Mouse (Mus musculus) urinary bladder, postnatal 14 days (tissue): ENCODE results near the gene Ttc9b.
"Not testable (repeated sequence)": the region's sequence is repeated elsewhere in the genome, so short reads cannot be mapped to it uniquely, and the experiment has no call there.

Experiments used
- DNase-seq: peaks from one replicate; pipeline ENCODE4 v3.0.0; 2021; ENCODE audit warnings: low spot score

Ttc9b gene

DNA sequence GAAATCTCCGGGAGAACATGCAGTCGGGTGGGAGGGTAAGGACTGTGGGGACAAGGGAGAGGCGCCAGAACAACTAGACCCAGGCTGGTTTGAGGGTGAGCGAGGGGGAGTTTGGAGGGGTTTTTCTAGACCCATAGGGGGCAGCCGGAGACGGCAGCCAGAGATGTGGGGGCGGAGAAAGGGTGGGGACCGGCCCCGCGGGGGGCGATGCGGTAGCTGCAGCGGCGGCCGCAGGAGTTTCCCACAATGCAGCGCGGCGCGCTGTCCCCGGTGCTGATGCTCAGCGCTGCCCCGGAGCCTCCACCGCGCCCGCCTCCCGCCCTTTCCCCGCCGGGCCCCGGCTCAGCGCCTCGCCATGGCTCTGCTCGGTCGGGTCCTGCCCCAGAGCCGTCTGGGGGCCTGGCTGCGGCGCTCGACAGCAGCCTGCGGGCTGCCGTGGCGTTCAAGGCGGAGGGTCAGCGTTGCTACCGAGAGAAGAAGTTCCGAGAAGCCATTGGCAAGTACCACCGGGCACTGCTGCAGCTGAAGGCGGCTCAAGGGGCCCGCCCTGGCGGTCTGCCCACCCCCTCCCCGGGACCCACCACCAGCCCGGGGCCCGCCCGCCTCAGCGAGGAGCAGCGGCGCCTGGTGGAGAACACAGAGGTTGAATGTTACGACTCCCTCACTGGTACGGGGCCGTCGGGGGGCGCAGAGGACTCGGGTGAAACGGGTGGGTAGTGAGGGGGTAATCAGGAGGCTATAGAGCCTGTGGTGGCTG is at the start of gene Ttc9b:
Gene Ttc9b (plus strand): TSS at position 235 of the 757 bp plus-strand sequence.
- DNase-seq = peak; percentile 28

DNA sequence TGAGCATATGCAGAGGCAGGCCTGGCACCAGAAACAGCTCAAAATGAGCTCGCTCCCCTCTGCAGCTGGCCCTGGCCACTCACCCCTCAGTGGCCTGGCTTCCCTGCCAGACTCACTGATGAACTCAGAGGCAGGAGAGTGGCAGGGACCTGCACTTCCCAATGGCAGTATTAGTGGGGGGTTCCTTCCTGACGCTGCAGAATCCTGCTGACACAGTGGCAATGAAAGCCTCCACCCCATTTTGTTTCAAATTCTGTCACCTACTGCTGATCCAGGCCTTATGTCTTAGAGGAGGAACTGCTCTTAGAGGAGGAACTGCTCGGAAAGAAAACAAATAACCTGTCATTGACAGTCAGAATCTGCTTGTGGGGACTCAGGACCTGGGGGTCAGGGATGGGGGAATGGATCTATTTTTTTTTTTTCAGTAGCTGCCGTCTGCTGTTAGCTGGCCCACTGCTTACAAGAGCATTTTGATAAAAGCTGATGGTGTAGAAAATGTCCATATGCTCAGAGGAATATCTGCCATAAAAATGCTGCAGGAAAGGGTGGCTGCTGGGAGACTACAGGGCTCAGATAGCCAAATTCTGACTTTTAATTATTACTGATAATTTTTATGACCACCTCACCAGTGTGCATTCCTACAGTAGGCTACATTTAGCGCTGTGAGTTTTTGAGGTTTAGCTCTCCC is 48.9 kb upstream of the Ttc9b start:
- DNase-seq = no peak

DNA sequence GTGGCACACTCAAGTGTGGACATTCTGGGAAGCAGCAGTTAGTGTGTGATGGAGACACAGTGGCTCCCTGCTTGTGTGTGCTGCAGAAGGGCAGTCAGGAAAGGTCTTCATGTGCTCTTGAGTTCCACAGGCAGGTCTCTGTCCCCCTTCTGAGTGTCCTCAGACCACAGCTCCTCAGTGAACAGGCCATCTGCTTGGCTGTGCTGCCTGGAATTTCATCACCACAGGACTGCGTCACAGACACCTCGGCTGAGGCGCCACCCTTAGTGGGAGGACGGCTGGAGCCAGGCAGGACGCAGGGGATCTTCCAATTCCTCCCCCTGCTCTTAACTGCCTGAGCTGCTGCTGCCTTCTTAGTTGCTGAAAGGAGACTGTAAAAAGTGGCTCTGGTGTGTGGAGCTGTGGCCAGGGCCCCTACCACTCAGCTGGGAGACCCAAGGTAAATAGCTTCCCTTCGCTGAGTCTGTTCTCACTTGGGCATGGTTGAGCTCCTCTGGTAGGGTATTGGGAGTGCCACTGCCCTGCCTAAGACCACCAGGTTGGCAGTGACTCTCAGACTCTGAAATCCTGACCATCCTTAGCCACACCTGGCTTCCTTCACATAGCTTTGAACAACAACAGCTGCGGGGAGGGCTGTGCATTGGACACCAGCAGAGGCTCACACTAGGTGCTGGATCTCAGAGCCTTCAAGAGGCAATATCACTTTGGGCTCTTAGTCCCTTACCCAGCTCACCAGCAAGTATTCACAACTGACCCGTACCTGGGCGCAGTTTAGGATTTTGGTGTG is 48.0 kb upstream of the Ttc9b start:
- DNase-seq = peak; percentile 63

DNA sequence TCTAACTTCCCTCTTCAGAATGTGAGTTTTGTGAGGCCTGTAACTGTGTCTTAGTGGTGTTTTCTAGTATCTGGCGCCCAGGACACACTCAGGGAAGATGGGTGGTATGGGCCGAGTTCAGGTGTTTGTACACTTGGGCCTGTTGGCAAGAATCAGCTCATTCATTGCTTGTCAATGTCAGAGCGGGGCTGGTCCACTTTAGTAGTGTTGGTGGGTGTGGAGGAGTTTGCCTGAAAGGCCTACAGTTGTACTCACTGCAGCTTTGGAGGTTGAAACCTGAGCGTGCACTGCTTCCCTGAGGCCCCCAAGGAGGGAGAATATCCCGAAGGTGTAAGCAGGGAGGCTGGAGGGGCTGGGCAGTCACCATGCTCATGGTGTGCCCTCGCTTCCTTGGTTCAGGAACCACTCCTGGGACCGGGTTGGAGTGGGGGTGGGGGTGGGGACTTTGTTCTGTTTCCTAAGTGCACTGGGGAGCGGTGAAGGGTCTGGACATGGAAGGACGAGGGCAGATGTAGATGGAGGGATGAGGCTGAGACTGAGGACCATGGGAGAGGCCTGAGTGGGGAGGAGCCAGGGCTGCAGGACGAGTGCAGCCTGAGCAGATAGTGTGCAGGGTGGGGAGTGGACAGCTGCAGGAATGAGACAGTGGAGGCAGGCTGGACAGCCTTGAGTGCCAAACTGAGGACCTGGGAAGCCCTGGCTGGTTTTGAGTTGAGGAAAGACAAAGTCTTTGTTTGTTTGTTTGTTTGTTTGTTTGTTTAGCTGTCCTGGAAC is 47.0 kb upstream of the Ttc9b start:
- no peak for DNase-seq

DNA sequence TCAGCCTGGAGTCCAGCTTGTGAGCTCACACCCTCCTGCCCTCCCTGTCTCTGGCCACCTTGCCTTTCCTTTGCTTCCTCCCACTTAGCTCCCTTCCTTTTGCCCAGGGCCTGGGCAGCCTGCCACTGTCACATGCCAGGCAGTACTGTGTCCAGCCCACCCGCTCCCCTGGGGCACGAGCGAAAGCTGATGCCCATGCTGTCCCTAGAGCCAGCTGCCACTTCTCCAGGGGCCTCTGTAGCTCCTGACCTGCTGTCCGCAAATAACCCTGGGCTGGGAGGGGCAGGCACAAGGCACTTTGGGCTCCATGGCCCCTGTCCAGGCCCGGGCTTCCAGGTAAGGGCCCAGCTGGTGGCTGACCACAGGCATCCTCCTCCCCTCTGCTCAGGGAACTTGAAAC is 46.1 kb upstream of the Ttc9b start:
- peak; percentile 34 for DNase-seq

DNA sequence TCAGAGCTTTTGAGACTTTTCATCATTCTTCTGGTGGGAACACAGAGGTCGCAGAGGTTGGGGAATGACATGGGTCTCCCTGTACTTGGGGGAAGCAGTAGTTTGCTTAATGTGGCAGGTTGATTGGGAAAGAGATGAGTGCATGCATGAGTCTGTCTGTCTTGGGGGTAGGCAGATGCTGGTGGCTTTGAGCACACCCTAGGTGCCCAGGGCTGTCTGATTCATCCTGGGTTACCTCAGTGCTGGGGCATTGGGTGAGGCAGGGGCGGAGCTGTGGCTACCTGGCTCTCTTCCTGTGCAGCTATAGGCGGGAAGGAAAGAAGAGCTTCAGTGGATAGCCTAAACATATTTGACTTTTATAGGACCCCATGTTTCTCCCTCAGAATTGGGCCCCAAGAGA is 45.6 kb upstream of the Ttc9b start:
- no peak for DNase-seq

DNA sequence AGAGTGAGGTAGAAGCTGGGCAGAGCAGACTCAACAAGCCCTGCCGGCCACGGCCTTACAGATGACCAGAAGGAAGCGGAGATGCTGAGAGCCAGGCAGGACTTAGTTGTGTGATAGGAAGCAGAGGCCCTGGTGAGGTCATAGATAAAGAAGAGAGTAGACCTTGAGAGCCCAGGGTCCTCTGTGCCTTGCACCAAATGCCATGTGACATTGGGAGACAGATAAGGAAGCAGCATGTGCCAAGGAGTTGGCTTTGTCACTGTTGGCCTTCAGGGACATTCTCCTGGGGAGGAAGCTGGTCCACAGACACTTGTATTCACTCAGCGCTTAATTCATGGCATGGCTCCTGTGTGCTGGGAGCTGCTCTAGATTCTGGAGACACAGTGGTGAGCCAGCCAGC is 44.4 kb upstream of the Ttc9b start:
- no peak for DNase-seq

DNA sequence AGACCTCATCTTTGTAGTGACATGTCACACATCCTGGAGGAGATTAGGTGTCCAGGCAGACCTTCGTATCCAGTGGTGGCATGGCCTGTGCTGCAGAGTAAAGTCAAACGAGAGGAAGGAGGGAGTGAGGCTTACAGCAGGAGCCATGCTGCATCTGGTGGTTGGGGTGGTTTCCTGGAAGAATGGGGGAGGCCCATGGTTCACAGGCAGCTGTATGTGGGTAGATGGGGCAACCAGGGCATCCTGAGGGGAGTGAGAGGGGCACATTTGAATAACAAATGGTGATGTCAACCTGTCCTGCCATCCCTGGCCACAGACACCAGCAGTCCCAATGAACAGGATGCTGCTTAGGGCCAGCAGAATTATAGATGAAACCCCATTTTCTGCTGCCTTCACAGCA is 44.0 kb upstream of the Ttc9b start:
- DNase-seq = no peak

DNA sequence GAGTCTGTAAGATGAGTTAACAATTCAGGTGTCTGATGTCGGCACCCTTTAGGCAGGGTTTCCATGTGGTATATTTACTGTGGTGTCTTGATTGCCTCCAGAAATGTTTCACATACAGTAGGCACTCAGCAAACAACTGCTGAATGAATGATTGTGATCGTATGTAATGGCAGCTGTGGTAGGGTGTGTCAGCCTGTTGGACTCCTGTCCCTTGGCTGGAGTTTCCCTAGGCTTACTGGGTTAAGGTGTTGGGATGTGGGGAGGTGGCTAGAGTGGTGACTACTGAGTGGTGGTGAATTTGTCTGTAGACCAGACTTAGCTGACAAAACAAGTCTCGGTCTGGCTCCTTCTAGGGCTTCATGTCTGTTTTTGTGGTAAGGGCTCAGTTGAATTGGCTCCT is 43.3 kb upstream of the Ttc9b start:
- no peak for DNase-seq

DNA sequence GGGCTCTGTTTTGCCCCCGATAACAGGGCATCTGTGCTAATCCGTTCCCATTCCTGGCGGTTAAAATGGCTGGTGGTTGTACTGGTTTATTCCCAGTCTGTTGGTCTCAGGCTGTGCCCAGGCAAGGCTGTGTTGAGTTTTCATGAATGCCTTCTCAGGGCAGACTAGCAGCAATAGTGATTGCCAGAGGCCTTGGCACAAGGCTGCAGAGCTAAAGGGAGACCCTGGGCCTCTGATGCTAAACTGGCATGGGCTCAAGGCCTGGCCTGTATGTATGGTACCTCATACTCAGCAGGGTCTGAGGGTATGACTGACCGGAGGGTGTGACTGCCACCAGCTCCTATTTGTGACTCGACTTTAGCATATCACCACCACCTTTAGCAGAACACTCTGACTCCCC is 42.8 kb upstream of the Ttc9b start:
- DNase-seq = no peak

DNA sequence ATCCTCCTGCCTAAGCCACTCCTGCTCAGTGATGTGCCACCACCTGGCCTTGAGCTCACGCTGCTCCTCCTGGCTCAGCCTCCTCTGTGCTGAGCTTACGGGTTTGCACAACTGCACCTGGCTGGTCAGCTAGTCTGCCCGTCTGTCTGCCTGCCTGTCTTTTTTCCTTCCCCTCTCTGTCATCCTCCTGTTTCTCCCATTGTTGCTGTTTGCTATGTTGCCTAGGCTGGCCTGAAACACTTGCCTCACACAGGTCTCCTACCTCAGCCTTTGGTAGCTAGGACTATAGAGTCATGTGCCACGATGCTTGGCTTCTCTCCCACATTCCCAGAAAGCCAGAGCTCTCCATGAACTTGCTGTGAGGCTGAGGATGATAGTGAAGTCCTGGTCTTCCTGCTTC is 40.8 kb upstream of the Ttc9b start:
- DNase-seq = no peak

DNA sequence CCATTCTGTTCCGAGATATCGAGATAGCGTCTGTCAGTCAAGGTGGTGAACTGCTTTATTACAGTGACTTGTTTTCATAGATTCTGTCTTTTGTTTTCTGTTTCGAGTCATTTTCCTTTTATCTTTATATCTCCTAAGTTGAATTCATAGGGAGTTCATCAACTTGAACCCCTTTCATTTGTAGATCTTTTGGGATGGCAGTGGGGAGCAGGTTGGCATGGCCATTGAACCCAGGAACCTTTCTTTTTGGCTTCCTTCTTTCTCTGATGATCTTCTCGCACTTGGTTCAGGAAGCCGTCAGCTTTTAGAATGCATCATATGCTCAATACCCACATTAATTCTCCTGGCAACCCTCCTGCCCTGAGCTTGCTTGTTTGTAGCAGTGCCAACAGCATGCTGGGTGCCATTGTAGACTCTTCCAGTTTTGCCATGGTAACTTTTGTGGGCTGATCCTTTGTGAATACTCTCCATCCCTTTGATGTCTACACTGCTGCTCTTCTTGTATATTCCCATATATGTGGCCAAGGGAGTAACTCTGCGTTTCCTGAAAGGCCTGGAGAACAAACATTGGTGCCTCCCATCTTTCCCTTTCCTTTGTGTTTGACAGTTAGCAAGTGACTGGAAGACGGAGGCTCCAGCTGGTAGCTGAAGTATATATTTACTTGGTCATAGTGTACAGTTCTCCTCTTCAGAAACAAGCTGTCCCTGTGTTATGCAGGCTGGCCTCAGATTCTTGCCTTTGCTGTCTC is 39.8 kb upstream of the Ttc9b start:
- DNase-seq = no peak

DNA sequence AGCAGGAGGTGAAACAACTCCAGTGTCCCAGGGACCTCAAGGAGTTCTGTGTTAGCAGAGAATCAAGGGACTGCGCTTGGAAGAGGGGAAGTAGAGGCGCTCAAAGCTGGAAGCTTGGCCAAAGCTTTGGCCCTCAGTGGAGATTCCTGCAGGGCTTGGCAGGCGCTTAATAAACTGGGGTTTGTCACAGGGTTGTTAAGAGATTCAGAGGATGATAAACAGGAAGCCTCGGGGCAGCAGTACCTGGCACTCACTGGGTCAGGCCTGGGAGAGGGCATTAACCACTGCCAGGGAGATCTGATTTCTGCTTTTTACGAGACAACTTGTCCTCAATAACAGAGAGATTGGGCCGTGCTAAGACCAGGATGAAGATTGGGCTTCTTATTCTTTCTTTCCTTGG is 32.7 kb upstream of the Ttc9b start:
- peak; percentile 49 for DNase-seq

DNA sequence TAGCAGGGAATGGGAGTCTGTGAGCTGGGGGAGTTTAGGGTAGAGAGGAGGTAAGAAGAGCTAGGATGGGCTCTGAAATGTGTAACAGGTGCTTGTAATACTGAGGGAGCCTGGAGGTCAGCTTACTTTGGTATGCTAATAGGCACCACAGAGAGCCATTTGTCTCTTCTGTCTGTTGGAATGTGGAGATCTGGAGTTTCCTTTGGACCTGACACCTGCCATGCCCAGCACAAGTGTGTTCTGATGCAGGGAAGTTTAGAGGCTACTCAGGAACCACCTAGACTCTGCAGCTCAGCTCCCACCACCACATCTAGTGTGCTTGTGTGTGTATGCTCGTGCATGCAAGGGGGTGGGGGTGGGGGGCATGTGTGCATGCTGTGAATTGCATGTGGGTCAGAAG is 31.5 kb upstream of the Ttc9b start:
- no peak for DNase-seq

DNA sequence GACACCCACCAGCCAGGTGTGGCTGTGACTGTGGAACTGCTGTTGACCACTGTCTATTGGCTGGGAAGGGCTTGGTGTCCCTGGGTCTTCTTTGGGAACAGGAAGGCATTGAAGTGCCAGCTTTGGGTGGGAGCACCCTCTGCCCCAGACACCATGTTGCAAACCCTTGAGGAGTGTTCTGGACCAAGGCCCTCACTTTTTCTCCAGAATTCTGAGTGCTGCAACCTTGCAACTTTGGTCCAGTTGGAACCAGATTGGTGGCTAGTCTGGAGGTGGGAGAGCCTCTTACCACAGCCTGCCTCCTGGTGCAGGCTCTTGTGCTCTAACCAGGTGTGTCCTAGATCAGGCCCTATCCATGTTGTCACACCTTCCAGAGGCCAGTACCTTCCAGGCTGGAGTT is 28.7 kb upstream of the Ttc9b start:
- no peak for DNase-seq

DNA sequence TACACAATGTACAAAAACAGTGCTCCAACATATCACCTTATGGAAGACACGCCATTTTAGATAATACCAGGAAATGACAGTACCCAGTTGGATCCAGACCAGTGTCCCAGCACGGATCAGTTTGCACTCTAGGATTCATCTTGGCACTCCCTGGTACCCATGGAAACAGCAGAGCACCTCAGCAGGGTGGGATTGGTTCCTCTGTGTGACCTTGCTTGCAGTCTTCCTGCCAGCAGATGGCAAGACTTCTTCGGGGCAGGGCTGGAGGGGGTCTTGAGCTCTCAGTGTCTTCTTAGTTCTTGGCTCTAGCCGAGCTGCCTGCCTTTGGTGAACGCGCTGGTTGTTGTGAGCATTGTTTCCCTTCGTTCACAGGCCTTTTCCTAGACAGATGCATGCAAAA is 26.0 kb upstream of the Ttc9b start:
- DNase-seq = no peak

DNA sequence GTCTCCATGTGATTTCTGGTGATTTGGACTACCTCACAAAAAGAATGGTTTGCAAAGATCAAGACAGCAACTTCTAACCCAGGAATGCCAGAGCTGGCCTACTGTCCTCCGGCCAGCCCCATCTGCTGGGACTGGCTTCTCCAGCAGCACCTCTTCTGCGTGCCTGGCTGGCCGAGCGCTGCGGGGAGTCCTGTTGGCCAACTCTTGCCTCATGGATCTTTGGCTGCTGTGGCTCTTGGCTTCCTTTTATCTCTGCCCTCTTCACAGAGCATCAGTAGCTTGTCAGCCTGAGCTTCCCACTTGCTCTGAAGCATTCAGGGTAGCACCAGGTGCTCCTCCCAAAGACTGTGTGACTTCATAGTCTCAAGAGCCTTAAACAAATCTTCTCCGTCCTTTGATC is 25.5 kb upstream of the Ttc9b start:
- no peak for DNase-seq

DNA sequence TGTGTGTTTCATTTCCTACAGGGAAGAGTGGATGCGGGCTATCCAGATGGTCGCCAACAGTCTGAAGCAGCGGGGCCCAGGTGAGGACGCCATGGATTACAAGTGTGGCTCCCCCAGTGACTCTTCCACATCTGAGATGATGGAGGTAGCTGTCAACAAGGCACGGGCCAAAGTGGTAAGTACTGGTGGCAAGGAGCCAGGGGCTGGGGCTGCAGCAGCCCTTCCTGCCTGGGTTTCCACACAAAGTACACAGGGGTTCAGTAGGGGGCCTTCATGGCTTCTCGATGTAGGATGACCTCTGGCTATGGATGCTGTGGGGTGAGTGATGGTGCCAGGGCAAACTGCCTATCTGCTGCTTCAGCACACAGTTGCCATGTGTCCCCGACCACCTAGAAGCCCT is 24.9 kb upstream of the Ttc9b start:
- DNase-seq = not testable (repeated sequence)

DNA sequence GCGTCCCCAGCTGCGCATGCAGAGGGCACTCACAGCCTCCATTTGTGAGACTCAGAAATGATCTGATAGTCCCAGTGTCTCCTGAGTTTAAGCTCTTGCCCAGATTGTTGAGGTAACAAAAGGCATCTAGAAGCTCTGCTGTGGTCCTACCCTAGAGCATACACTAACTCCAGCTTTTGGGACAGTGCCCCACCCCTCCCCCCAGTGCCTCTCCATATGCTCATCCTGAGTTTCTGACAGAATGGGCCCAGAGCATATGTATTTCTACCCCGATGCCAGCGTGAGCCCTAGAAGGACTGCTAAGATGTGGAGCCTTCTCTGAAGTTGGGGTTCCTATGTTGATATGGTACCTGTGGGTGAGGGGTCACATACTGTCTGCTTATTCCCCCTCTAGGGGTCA is 22.3 kb upstream of the Ttc9b start:
- no peak for DNase-seq

DNA sequence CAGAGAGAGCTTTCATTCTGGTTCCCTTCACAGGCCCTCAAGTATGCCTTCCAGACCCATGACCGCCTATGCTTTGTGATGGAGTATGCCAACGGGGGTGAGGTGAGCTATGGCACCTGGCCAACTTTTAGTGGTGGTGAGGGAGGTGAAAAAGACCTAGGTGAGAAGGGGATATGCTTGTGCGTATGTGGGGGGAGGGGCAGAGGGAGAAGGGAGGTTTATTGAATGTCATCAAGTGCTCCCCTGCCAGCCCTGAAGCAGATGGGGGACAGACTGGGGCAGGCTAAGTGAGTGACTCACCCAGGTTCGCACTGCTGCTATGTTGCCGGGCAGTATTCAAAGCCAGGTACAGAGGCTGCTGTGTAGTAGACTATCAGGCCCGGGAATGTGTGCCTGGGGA is 20.5 kb upstream of the Ttc9b start:
- no peak for DNase-seq

DNA sequence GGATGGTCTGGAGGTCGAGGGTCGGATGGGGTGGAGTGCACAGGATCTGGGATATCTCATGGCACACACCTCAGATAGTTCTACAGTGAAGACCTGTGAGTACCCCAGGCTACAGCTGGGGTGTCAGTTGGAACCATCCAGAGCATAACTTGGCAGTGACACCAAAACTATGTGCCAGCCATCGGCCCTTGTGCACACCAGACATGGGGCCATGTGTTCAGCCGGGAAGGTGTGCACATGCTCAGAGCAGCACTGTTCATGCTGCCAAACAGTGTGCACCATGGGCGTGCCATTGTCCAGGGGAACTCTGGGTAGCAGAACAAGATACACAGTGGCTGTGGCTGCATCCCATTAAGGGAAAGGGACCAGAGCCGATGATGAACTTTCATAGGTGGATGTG is 19.0 kb upstream of the Ttc9b start:
- DNase-seq = no peak

DNA sequence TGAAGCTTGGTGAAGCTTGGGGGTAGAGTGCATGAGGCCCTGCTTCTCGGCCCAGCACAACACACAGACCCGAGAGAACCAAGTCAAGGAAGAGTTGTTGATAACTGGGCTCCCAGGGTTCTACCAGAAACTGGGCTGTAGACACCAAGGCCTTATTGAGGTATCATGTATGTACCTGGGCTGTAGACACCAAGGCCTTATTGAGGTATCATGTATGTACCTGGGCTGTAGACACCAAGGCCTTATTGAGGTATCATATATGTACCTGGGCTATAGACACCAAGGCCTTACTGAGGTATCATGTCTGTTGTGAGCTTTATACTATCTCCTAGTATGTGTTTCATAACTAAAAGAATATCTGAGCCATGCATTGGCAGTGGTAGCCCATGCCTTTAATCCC is 18.6 kb upstream of the Ttc9b start:
- DNase-seq = not testable (repeated sequence)
